Mouse (Mus musculus) left cerebral cortex, adult 18-20 months (tissue): Measurements from ENCODE around the gene Otx2. TPM values are rescaled to one million over a fixed set of nuclear protein-coding genes. Genes with fewer than 3 reads are reported as not detected.

Source experiments
- total RNA-seq, 2 experiments: library from RNA; stranded (reverse); gene quantifications; 2 replicates each; pipeline ENCODE4 v1.2.3; 2021

Gene Otx2
- total RNA-seq, 2 experiments from 2014 or later: 0.35 TPM; not detected in 1

Other genes starting within 250 kb of the Otx2 start
- 10 to 100 TPM; 23.8 TPM for gene Tmem260, start 227.7 kb downstream of the Otx2 start, total RNA-seq